In the genomic region with DNA sequence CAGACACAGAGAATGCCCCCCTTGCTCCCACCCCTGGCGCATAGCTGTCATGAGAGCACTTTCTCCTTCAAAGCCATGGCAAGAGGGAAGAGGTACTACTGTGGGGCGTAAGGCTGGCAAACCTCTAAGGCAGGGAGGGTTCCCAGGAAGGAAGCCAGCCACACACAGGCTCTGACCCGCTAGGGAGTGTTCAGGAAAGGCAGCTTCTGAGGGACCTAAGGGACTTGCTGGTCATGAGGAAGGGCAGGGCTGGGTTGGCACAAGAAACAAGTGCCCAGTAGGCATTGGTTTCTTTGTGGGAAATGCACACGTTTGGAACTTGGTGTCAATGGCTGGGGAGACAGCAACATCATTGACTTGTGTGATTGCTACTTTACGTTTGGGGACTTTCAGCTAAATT, we compare ENCODE assay signal across 17 mouse cellular contexts. TPM values are rescaled to one million over a fixed set of nuclear protein-coding genes. Genes with fewer than 3 reads are reported as not detected.
A peak's percentile ranks its signal among the peaks of the same experiment; 100 is the strongest.
DNase-seq lines count a peak whose midpoint lies in the region; ATAC-seq and TF ChIP-seq lines count a peak whose summit lies in the region.
"Had no signal": no experiment of that assay in that cellular context is flagged by ENCODE, and none has a peak within 500 bp of the region (broad histone marks: within the 10 kb centered on the region; RNA-seq: fewer than 3 reads in every experiment).

No protein-coding gene starts in this region.

- no peak overlapping the region for H3K9ac ChIP-seq in heart, adult 2 months (ENCODE audit: low read depth, low read length)
- H3K9ac ChIP-seq in liver, embryonic 16.5 days (ENCODE audit: low read depth, low read length) = peak overlapping the region; percentile 49; the same call in 1 of the 2 replicates
- H3K9ac ChIP-seq: embryonic facial prominence, embryonic 15.5 days; limb, embryonic 15.5 days had no signal

- H3K9me3 ChIP-seq in heart, embryonic 10.5 days = no peaks in the 10 kb centered on the region
- no peaks in the 10 kb centered on the region for H3K9me3 ChIP-seq in liver, embryonic 16.5 days (replicated peaks; ENCODE audit: control insufficient read depth, low read length)
- H3K9me3 ChIP-seq: embryonic facial prominence, embryonic 15.5 days; limb, embryonic 15.5 days had no signal

- peaks cover 23% of the 10 kb centered on the region; the same call in 1 of the 2 replicates for H3K4me1 ChIP-seq in heart, embryonic 10.5 days
- peaks cover 9% of the 10 kb centered on the region for H3K4me1 ChIP-seq in heart, adult 2 months (ENCODE audit: control insufficient read depth, insufficient read depth, low read length)
- peaks cover 46% of the 10 kb centered on the region for H3K4me1 ChIP-seq in liver, embryonic 16.5 days (ENCODE audit: control insufficient read depth, low read depth, low read length)

- intact Hi-C loops in heart, adult 2 months (cut with DNase I) = loop anchor here (5.0 kb wide), 1 partner anchor 41 kb away; no protein-coding TSS in a partner anchor

- no peaks in the 10 kb centered on the region for H3K79me2 ChIP-seq in heart, adult 2 months (replicated peaks; ENCODE audit: control insufficient read depth, insufficient read depth, low read length)

- no peak for TF ChIP-seq CTCF in heart, adult 2 months (IDR thresholded peaks at IDR 0.05)

- DNase-seq in heart, embryonic 10.5 days (ENCODE audit: low spot score) = no peak
- no peak for DNase-seq in heart, adult 2 months
- peak; percentile 60 for DNase-seq in 3134 (ENCODE audit: extremely low read depth, insufficient read length, low spot score)
- DNase-seq in adipocyte (ENCODE audit: low spot score) = peak; percentile 79
- DNase-seq in retina, postnatal 1 day = no peak
- DNase-seq in neural tube, embryonic 10.5 days (ENCODE audit: extremely low spot score, low spot score) = no peak
- DNase-seq: cerebellum, adult 8-10 months; kidney, adult 2 months; kidney, postnatal 25 days had no signal

- TF ChIP-seq EP300 in heart, adult 2 months (IDR thresholded peaks at IDR 0.05; ENCODE audit: insufficient read depth, low read depth, low read length) = no peak

- H3K36me3 ChIP-seq in heart, embryonic 10.5 days = no peaks in the 10 kb centered on the region
- no peaks in the 10 kb centered on the region for H3K36me3 ChIP-seq in heart, adult 2 months (ENCODE audit: control insufficient read depth, insufficient read depth, low read length)
- H3K36me3 ChIP-seq in liver, embryonic 16.5 days (ENCODE audit: control insufficient read depth, insufficient read depth) = no peaks in the 10 kb centered on the region
- H3K36me3 ChIP-seq: embryonic facial prominence, embryonic 15.5 days; limb, embryonic 15.5 days had no signal

- peak overlapping the region; percentile 60 for H3K4me2 ChIP-seq in liver, embryonic 16.5 days (ENCODE audit: low read depth, low read length)
- H3K4me2 ChIP-seq: embryonic facial prominence, embryonic 15.5 days; limb, embryonic 15.5 days; midbrain, embryonic 11.5 days had no signal

- H3K4me3 ChIP-seq in heart, embryonic 10.5 days = no peak overlapping the region
- no peak overlapping the region for H3K4me3 ChIP-seq in heart, adult 2 months
- H3K4me3 ChIP-seq in liver, embryonic 16.5 days (ENCODE audit: low read depth, low read length) = peak overlapping the region; percentile 47
- H3K4me3 ChIP-seq: embryonic facial prominence, embryonic 15.5 days; limb, embryonic 15.5 days had no signal

- no peak for TF ChIP-seq POLR2A in heart, adult 2 months (IDR thresholded peaks at IDR 0.05; ENCODE audit: insufficient read depth, low read depth, low read length)

- 75% methylated on average over 5 of the region's 5 CpGs for WGBS in heart, embryonic 10.5 days
- 68% methylated on average over 5 of the region's 5 CpGs for WGBS in heart, adult 2 months
- 72% methylated on average over 5 of the region's 5 CpGs for WGBS in liver, embryonic 16.5 days (ENCODE audit: insufficient replicate concordance)

- H3K27ac ChIP-seq in heart, embryonic 10.5 days = peak overlapping the region; percentile 36; the same call in 1 of the 2 replicates
- no peak overlapping the region for H3K27ac ChIP-seq in heart, adult 2 months
- H3K27ac ChIP-seq in liver, embryonic 16.5 days (ENCODE audit: low read length) = peak overlapping the region; percentile 74
- H3K27ac ChIP-seq: embryonic facial prominence, embryonic 15.5 days; hindbrain, postnatal 0 days; limb, embryonic 15.5 days had no signal

- H3K27me3 ChIP-seq in heart, embryonic 10.5 days (ENCODE audit: insufficient read depth, poor library complexity, severe bottlenecking) = 0 out of 2 replicates have a peak, but pooled peaks cover 3% of the 10 kb centered on the region
- H3K27me3 ChIP-seq in heart, adult 2 months (ENCODE audit: control insufficient read depth, insufficient read depth, low read length) = no peaks in the 10 kb centered on the region
- no peaks in the 10 kb centered on the region for H3K27me3 ChIP-seq in liver, embryonic 16.5 days (ENCODE audit: control insufficient read depth, insufficient read depth, low read depth, low read length)
- H3K27me3 ChIP-seq: embryonic facial prominence, embryonic 15.5 days; limb, embryonic 15.5 days had no signal

- ATAC-seq in liver, embryonic 16.5 days (ENCODE audit: low read depth) = no peak
- ATAC-seq: forebrain, embryonic 14.5 days; hindbrain, postnatal 0 days had no signal

RNA-seq across cellular contexts. Expression of gene Mcat, which starts 2.4 kb away (rescaled TPM):
- 37.7 and 40.0 TPM in 2 replicates for polyA plus RNA-seq in heart, embryonic 10.5 days (2016; fragmentation: Nextera tagmentation; extraction: Ambion mirVana)
- 10 to 100 TPM; 38.7 to 40.8 TPM for total RNA-seq in heart, adult 2 months (2021)
- 32.2 and 41.4 TPM in 2 replicates for polyA plus RNA-seq in heart, adult 2 months (2012; rRNA removed)
- polyA plus RNA-seq in liver, embryonic 16.5 days (2015; fragmentation: Nextera tagmentation; extraction: Ambion mirVana) = 12.0 and 13.1 TPM in 2 replicates

RNA-seq across cellular contexts. Expression of gene Tspo, which starts 2.6 kb away (rescaled TPM):
- 97.0 and 141 TPM in 2 replicates for polyA plus RNA-seq in heart, embryonic 10.5 days (2016; fragmentation: Nextera tagmentation; extraction: Ambion mirVana)
- total RNA-seq in heart, adult 2 months (2021) = 10 to 100 TPM; 61.2 to 61.8 TPM
- polyA plus RNA-seq in heart, adult 2 months (2012; rRNA removed) = 101 and 154 TPM in 2 replicates
- 179 and 184 TPM in 2 replicates for polyA plus RNA-seq in liver, embryonic 16.5 days (2015; fragmentation: Nextera tagmentation; extraction: Ambion mirVana)

RNA-seq across cellular contexts. Expression of gene Ttll12, which starts 29.0 kb away (rescaled TPM):
- polyA plus RNA-seq in heart, embryonic 10.5 days (2016; fragmentation: Nextera tagmentation; extraction: Ambion mirVana) = 39.7 and 44.0 TPM in 2 replicates
- 1 to 10 TPM; 4.5 to 5.5 TPM for total RNA-seq in heart, adult 2 months (2021)
- polyA plus RNA-seq in heart, adult 2 months (2012; rRNA removed) = 9.9 and 10.6 TPM in 2 replicates
- 31.8 and 33.2 TPM in 2 replicates for polyA plus RNA-seq in liver, embryonic 16.5 days (2015; fragmentation: Nextera tagmentation; extraction: Ambion mirVana)

RNA-seq across cellular contexts. Expression of gene Bik, which starts 39.3 kb away (rescaled TPM):
- 17.4 and 29.8 TPM in 2 replicates for polyA plus RNA-seq in heart, embryonic 10.5 days (2016; fragmentation: Nextera tagmentation; extraction: Ambion mirVana)
- total RNA-seq in heart, adult 2 months (2021) = 10 to 100 TPM in 1 of 2 experiments, 1 to 10 TPM in 1; 8.3 to 10.9 TPM
- 11.7 and 21.8 TPM in 2 replicates for polyA plus RNA-seq in heart, adult 2 months (2012; rRNA removed)
- 1.8 TPM in 2 replicates for polyA plus RNA-seq in liver, embryonic 16.5 days (2015; fragmentation: Nextera tagmentation; extraction: Ambion mirVana)
- total RNA-seq: layer of hippocampus, postnatal 10 days; left cerebral cortex, postnatal 10 days had no signal

RNA-seq across cellular contexts. Expression of gene Ttll1, which starts 55.3 kb away (rescaled TPM):
- 23.9 and 24.6 TPM in 2 replicates for polyA plus RNA-seq in heart, embryonic 10.5 days (2016; fragmentation: Nextera tagmentation; extraction: Ambion mirVana)
- total RNA-seq in heart, adult 2 months (2021) = 10 to 100 TPM; 52.1 to 62.9 TPM
- 37.6 and 41.3 TPM in 2 replicates for polyA plus RNA-seq in heart, adult 2 months (2012; rRNA removed)
- 4.3 and 4.7 TPM in 2 replicates for polyA plus RNA-seq in liver, embryonic 16.5 days (2015; fragmentation: Nextera tagmentation; extraction: Ambion mirVana)

Comparison
In these comparisons a context has a peak if more than half of its experiments do, and no peak if none do; other contexts are left out.
1. DNase-seq: peak in 3134 (single experiment) and adipocyte (single experiment); none in heart, embryonic 10.5 days (single experiment), heart, adult 2 months (0 of 2), retina, postnatal 1 day (single experiment) and neural tube, embryonic 10.5 days (single experiment).